Mouse (Mus musculus) MEL (cell line): ENCODE results near the gene Fam161b. TPM values are rescaled to one million over a fixed set of nuclear protein-coding genes. Genes with fewer than 3 reads are reported as not detected.

ENCODE experiments used
- DNase-seq: peaks from one replicate; pipeline ENCODE4 v3.0.0; 2011; ENCODE audit warnings: low read depth, low spot score
- H3K27ac ChIP-seq: 2 replicates; pipeline ENCODE4 v1.5.1; 2012; ENCODE audit warnings: low read depth, mild to moderate bottlenecking, control low read depth, low read length, moderate library complexity; ENCODE audit not compliant: control insufficient read depth
- H3K27me3 ChIP-seq, 2 experiments: fragments of 150-350 bp in 1 of 2; sonication (generic) in 1 of 2; 2 replicates each; pipeline ENCODE4 v1.6.1; 2012; ENCODE audit warnings: low read length in 2 of 2, mild to moderate bottlenecking in 2 of 2, improper control_type of control experiment in 1 of 2, moderate library complexity in 1 of 2; ENCODE audit not compliant: insufficient read depth in 2 of 2, control insufficient read depth in 1 of 2
- H3K36me3 ChIP-seq, 2 experiments: 2 replicates each; pipeline ENCODE4 v1.6.1; 2012 to 2014; ENCODE audit warnings: low read length in 2 of 2, improper control_type of control experiment in 1 of 2, inconsistent platforms in 1 of 2, mild to moderate bottlenecking in 1 of 2; ENCODE audit not compliant: insufficient read depth in 2 of 2, control insufficient read depth in 1 of 2
- H3K4me1 ChIP-seq, 2 experiments: fragments of 150-350 bp in 1 of 2; sonication (generic) in 1 of 2; 2 replicates each; pipeline ENCODE4 v1.6.1; 2012; ENCODE audit warnings: low read length in 2 of 2, improper control_type of control experiment in 1 of 2, mild to moderate bottlenecking in 1 of 2; ENCODE audit not compliant: insufficient read depth in 2 of 2, control insufficient read depth in 1 of 2
- H3K4me3 ChIP-seq, 2 experiments: fragments of 150-350 bp in 1 of 2; sonication (generic) in 1 of 2; 2 replicates each; pipeline ENCODE4 v1.5.1; 2012; ENCODE audit warnings: low read depth in 2 of 2, low read length in 2 of 2, mild to moderate bottlenecking in 2 of 2, moderate library complexity in 2 of 2, control low read depth in 1 of 2, improper control_type of control experiment in 1 of 2; ENCODE audit not compliant: control insufficient read depth in 1 of 2, insufficient read depth in 1 of 2
- H3K79me2 ChIP-seq: 2 replicates; pipeline ENCODE4 v1.6.1; 2012; ENCODE audit warnings: mild to moderate bottlenecking, low read length, moderate library complexity; ENCODE audit not compliant: control insufficient read depth, poor library complexity, insufficient read depth
- H3K9ac ChIP-seq: 2 replicates; pipeline ENCODE4 v1.6.1; 2012; ENCODE audit warnings: low read depth, mild to moderate bottlenecking, control low read depth, low read length, moderate library complexity; ENCODE audit not compliant: control insufficient read depth, poor library complexity, severe bottlenecking
- H3K9me3 ChIP-seq: fragments of 150-350 bp; sonication (generic); replicated peaks from 2 replicates; pipeline ENCODE4 v1.6.1; 2012; ENCODE audit warnings: mild to moderate bottlenecking, low read length, improper control_type of control experiment, moderate library complexity; ENCODE audit not compliant: insufficient read depth
- CHD1 ChIP-seq: IDR thresholded peaks from 2 replicates; pipeline ENCODE4 v1.6.1; 2012; ENCODE audit warnings: low read depth, mild to moderate bottlenecking, inconsistent platforms, low read length, improper control_type of control experiment
- EP300 ChIP-seq, 2 experiments: IDR thresholded peaks; 2 replicates each; pipeline ENCODE4 v1.6.1; 2011; ENCODE audit warnings: improper control_type of control experiment in 2 of 2, low read length in 2 of 2, low read depth in 1 of 2, mild to moderate bottlenecking in 1 of 2
- KAT2A ChIP-seq: conservative IDR thresholded peaks from 2 replicates; pipeline ENCODE4 v1.6.1; 2012; ENCODE audit warnings: low read depth, low read length, improper control_type of control experiment, inconsistent platforms
- MAX ChIP-seq: IDR thresholded peaks from 2 replicates; pipeline ENCODE4 v1.6.1; 2011; ENCODE audit warnings: low read length, improper control_type of control experiment
- NELFE ChIP-seq: IDR thresholded peaks from 2 replicates; pipeline ENCODE4 v1.6.1; 2011; ENCODE audit warnings: low read depth, low read length, improper control_type of control experiment
- NRF1 ChIP-seq: IDR thresholded peaks from 2 replicates; pipeline ENCODE4 v1.6.1; 2014; ENCODE audit warnings: low read depth, mild to moderate bottlenecking, inconsistent platforms, low read length, improper control_type of control experiment, moderate library complexity; ENCODE audit not compliant: poor library complexity, insufficient read depth, severe bottlenecking
- SIN3A ChIP-seq: IDR thresholded peaks from 2 replicates; pipeline ENCODE4 v1.6.1; 2012; ENCODE audit warnings: low read length, improper control_type of control experiment, inconsistent platforms
- TBP ChIP-seq: IDR thresholded peaks from 2 replicates; pipeline ENCODE4 v1.8.0; 2011; ENCODE audit warnings: low read depth, low read length, improper control_type of control experiment
- TCF12 ChIP-seq: IDR thresholded peaks from 2 replicates; pipeline ENCODE4 v1.6.1; 2014; ENCODE audit warnings: low read depth, mild to moderate bottlenecking, inconsistent platforms, low read length, improper control_type of control experiment, moderate library complexity
- USF2 ChIP-seq, 2 experiments: IDR thresholded peaks; 2 replicates each; pipeline ENCODE4 v1.6.1; 2011 to 2012; ENCODE audit warnings: improper control_type of control experiment in 2 of 2, low read length in 2 of 2, borderline replicate concordance in 1 of 2, inconsistent platforms in 1 of 2, low read depth in 1 of 2, mild to moderate bottlenecking in 1 of 2; ENCODE audit not compliant: insufficient read depth in 1 of 2
- polyA plus RNA-seq, 2 experiments: library from polyadenylated mRNA; stranded (reverse) in 1 of 2; unstranded in 1 of 2; fragments of >175 nt in 1 of 2; fragments of >200 nt in 1 of 2; gene quantifications; 2 replicates each; pipeline versions ENCODE4 v1.2.1 to v1.2.4; 2012; ENCODE audit warnings: low replicate concordance in 2 of 2, low read depth in 1 of 2; ENCODE audit not compliant: insufficient read length in 2 of 2, insufficient read depth in 1 of 2, missing spikeins in 1 of 2
- total RNA-seq: library from RNA; depleted of rRNA; stranded (reverse); fragments of 300-350 nt; gene quantifications from 2 replicates; pipeline ENCODE4 v1.2.3, GENCODE M21; 2012; rRNA removed

Gene Fam161b
- total and polyA plus RNA-seq, 3 experiments, result 0.46 to 1.1 TPM; not detected in 1

DNA sequence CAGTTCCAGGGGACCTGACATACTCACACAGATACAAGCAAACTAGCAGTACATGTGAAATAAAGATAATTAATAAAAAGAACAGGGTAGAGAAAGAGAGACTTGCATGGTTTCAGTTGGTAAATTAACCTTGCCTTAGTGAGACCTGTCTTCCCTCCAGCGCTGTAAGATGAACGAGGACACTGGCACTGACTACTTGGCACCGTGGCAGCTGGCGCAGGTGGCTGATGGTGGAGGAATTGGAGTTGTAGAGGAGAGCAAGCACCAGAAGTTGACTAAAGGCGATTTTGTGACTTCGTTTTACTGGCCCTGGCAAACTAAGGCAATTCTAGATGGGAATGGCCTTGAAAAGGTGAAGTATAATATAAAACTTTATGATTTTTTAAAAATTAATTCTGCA is 63.8 kb downstream of the Fam161b start:
- no peaks in the 10 kb centered on the region for H3K27me3 ChIP-seq
- no peaks in the 10 kb centered on the region for H3K9me3 ChIP-seq
- H3K4me1 ChIP-seq, result no peaks in the 10 kb centered on the region
- DNase-seq, result no peak
- no peak for TF ChIP-seq KAT2A
- TF ChIP-seq TBP, result no peak
- TF ChIP-seq EP300 (IDR thresholded peaks at IDR 0.05; ENCODE audit: low read depth in 1 of 2, low read length in 2 of 2), result no peak
- no peak for TF ChIP-seq USF2 (IDR thresholded peaks at IDR 0.05; ENCODE audit: borderline replicate concordance in 1 of 2, insufficient read depth in 1 of 2, low read depth in 1 of 2, low read length in 2 of 2)
- no peak for TF ChIP-seq SIN3A
- TF ChIP-seq TCF12, result no peak
- no peak for TF ChIP-seq CHD1
- TF ChIP-seq NELFE, result no peak
- no peak for TF ChIP-seq MAX
- no peak for TF ChIP-seq NRF1
- TF ChIP-seq, all 39 proteins: peak for 0
- peaks cover 0 to 7% of the 10 kb centered on the region in 2 experiments; a peak in 3 of 4 replicates for H3K36me3 ChIP-seq
- no peak overlapping the region for H3K4me3 ChIP-seq
- no peak overlapping the region for H3K9ac ChIP-seq
- no peaks in the 10 kb centered on the region for H3K79me2 ChIP-seq
- no peak overlapping the region for H3K27ac ChIP-seq

Other genes with a start within 250 kb of the Fam161b start
- 0.98 and 1.3 TPM in 2 replicates for gene Dnal1, start 247.5 kb downstream of the Fam161b start, total RNA-seq
- 1 to 10 TPM in 1 of 2 experiments, not detected in 1; 1.7 TPM for gene Dnal1, start 247.5 kb downstream of the Fam161b start, polyA plus RNA-seq
- 0.10 and 0.31 TPM in 2 replicates for gene Pnma1, start 213.3 kb downstream of the Fam161b start, total RNA-seq
- gene Pnma1, start 213.3 kb downstream of the Fam161b start, polyA plus RNA-seq, result under 1 TPM in 1 of 2 experiments, not detected in 1; 0.46 TPM
- gene Elmsan1, start 143.0 kb downstream of the Fam161b start, total RNA-seq, result 7.7 TPM in 2 replicates
- 10 to 100 TPM in 1 of 2 experiments, not detected in 1; 25.3 TPM for gene Elmsan1, start 143.0 kb downstream of the Fam161b start, polyA plus RNA-seq
- gene Ptgr2, start 76.6 kb downstream of the Fam161b start, total RNA-seq, result 32.6 and 33.0 TPM in 2 replicates
- gene Ptgr2, start 76.6 kb downstream of the Fam161b start, polyA plus RNA-seq, result 10 to 100 TPM in 1 of 2 experiments, not detected in 1; 35.9 TPM
- 45.5 and 45.7 TPM in 2 replicates for gene Zfp410, start 45.0 kb downstream of the Fam161b start, total RNA-seq
- gene Zfp410, start 45.0 kb downstream of the Fam161b start, polyA plus RNA-seq, result 100 to 1,000 TPM; 182 to 189 TPM
- gene Coq6, start 176 bp downstream of the Fam161b start, total RNA-seq, result 33.4 and 35.2 TPM in 2 replicates
- gene Coq6, start 176 bp downstream of the Fam161b start, polyA plus RNA-seq, result 10 to 100 TPM in 1 of 2 experiments, not detected in 1; 47.1 TPM
- 5.7 and 8.7 TPM in 2 replicates for gene Entpd5, start 47.2 kb upstream of the Fam161b start, total RNA-seq
- gene Entpd5, start 47.2 kb upstream of the Fam161b start, polyA plus RNA-seq, result 10 to 100 TPM in 1 of 2 experiments, not detected in 1; 12.8 TPM
- 0.69 and 0.81 TPM in 2 replicates for gene Bbof1, start 47.2 kb upstream of the Fam161b start, total RNA-seq
- gene Bbof1, start 47.2 kb upstream of the Fam161b start, polyA plus RNA-seq, result 1 to 10 TPM in 1 of 2 experiments, not detected in 1; 1.3 TPM
- gene Rnf113a2, start 55.4 kb upstream of the Fam161b start, total RNA-seq, result 0.15 TPM in 1 of 2 replicates, not detected in the other
- gene Rnf113a2, start 55.4 kb upstream of the Fam161b start, polyA plus RNA-seq, result under 1 TPM in 1 of 2 experiments, not detected in 1; 0.10 TPM
- gene Aldh6a1, start 89.2 kb upstream of the Fam161b start, total RNA-seq, result 1.0 and 1.4 TPM in 2 replicates
- gene Aldh6a1, start 89.2 kb upstream of the Fam161b start, polyA plus RNA-seq, result 1 to 10 TPM in 1 of 2 experiments, not detected in 1; 2.9 TPM
- 4.9 and 6.7 TPM in 2 replicates for gene Lin52, start 89.6 kb upstream of the Fam161b start, total RNA-seq
- 1 to 10 TPM in 1 of 2 experiments, not detected in 1; 7.7 TPM for gene Lin52, start 89.6 kb upstream of the Fam161b start, polyA plus RNA-seq
- gene Vsx2, start 207.9 kb upstream of the Fam161b start, total RNA-seq, result not detected in 2 replicates
- gene Vsx2, start 207.9 kb upstream of the Fam161b start, polyA plus RNA-seq, result not detected